Mouse (Mus musculus): ENCODE results near the gene 4930452B06Rik. TPM values are rescaled to one million over a fixed set of nuclear protein-coding genes. Genes with fewer than 3 reads are reported as not detected.
A peak's percentile ranks its signal among the peaks of the same experiment; 100 is the strongest.
"Not testable (repeated sequence)": the region's sequence is repeated elsewhere in the genome, so short reads cannot be mapped to it uniquely, and the experiment has no call there.

Gene 4930452B06Rik
- 4.5 and 5.4 TPM in 2 replicates for polyA plus RNA-seq (2012; rRNA removed)

- peak; percentile 57 to 84 for DNase-seq (ENCODE audit: extremely low spot score in 1 of 2, low spot score in 1 of 2)
Measured at GRCm38 (mm10) chr14:8665636-8666411, at the start of gene 4930452B06Rik. Gene 4930452B06Rik (minus strand): TSS chr14:8666240.

GRCm38 (mm10) chr14:8712674-8713073 lies 46.6 kb upstream of the 4930452B06Rik start:
- no peak for DNase-seq (ENCODE audit: extremely low spot score in 1 of 2, low spot score in 1 of 2)

- DNase-seq (ENCODE audit: extremely low spot score in 1 of 2, low spot score in 1 of 2) = no peak
Measured at GRCm38 (mm10) chr14:8689451-8689850, 23.4 kb upstream of the 4930452B06Rik start.

GRCm38 (mm10) chr14:8688462-8688861 lies 22.4 kb upstream of the 4930452B06Rik start:
- no peak for DNase-seq (ENCODE audit: extremely low spot score in 1 of 2, low spot score in 1 of 2)

GRCm38 (mm10) chr14:8686185-8686584 lies 20.1 kb upstream of the 4930452B06Rik start:
- no peak for DNase-seq (ENCODE audit: extremely low spot score in 1 of 2, low spot score in 1 of 2)

GRCm38 (mm10) chr14:8679896-8680295 lies 13.9 kb upstream of the 4930452B06Rik start:
- no peak for DNase-seq (ENCODE audit: extremely low spot score in 1 of 2, low spot score in 1 of 2)

GRCm38 (mm10) chr14:8660359-8660758 lies 5.7 kb downstream of the 4930452B06Rik start:
- DNase-seq (ENCODE audit: extremely low spot score in 1 of 2, low spot score in 1 of 2) = no peak

GRCm38 (mm10) chr14:8641650-8642279 lies 24.3 kb downstream of the 4930452B06Rik start:
- no peak for DNase-seq (ENCODE audit: extremely low spot score in 1 of 2, low spot score in 1 of 2)

GRCm38 (mm10) chr14:8632211-8632610 lies 33.8 kb downstream of the 4930452B06Rik start:
- DNase-seq (ENCODE audit: extremely low spot score in 1 of 2, low spot score in 1 of 2) = no peak

- DNase-seq (ENCODE audit: extremely low spot score in 1 of 2, low spot score in 1 of 2) = no peak
Measured at GRCm38 (mm10) chr14:8628406-8628805, 37.6 kb downstream of the 4930452B06Rik start.

GRCm38 (mm10) chr14:8627481-8627880 lies 38.6 kb downstream of the 4930452B06Rik start:
- DNase-seq (ENCODE audit: extremely low spot score in 1 of 2, low spot score in 1 of 2) = no peak

GRCm38 (mm10) chr14:8621164-8621563 lies 44.9 kb downstream of the 4930452B06Rik start:
- DNase-seq (ENCODE audit: extremely low spot score in 1 of 2, low spot score in 1 of 2) = no peak

GRCm38 (mm10) chr14:8620580-8620979 lies 45.5 kb downstream of the 4930452B06Rik start:
- no peak for DNase-seq (ENCODE audit: extremely low spot score in 1 of 2, low spot score in 1 of 2)

- DNase-seq (ENCODE audit: extremely low spot score in 1 of 2, low spot score in 1 of 2) = peak in 1 of 2 experiments; percentile 4
Measured at GRCm38 (mm10) chr14:8615636-8616035, 50.4 kb downstream of the 4930452B06Rik start.

- DNase-seq (ENCODE audit: extremely low spot score in 1 of 2, low spot score in 1 of 2) = not testable (repeated sequence)
Measured at GRCm38 (mm10) chr14:8614430-8614829, 51.6 kb downstream of the 4930452B06Rik start.

- DNase-seq (ENCODE audit: extremely low spot score in 1 of 2, low spot score in 1 of 2) = no peak
Measured at GRCm38 (mm10) chr14:8612080-8612479, 54.0 kb downstream of the 4930452B06Rik start.

- no peak for DNase-seq (ENCODE audit: extremely low spot score in 1 of 2, low spot score in 1 of 2)
Measured at GRCm38 (mm10) chr14:8610108-8610507, 55.9 kb downstream of the 4930452B06Rik start.

GRCm38 (mm10) chr14:8608559-8609171 lies 57.4 kb downstream of the 4930452B06Rik start:
- peak in 1 of 2 experiments; percentile 84 for DNase-seq (ENCODE audit: extremely low spot score in 1 of 2, low spot score in 1 of 2)

GRCm38 (mm10) chr14:8604898-8605297 lies 61.1 kb downstream of the 4930452B06Rik start:
- DNase-seq (ENCODE audit: extremely low spot score in 1 of 2, low spot score in 1 of 2) = no peak

- DNase-seq (ENCODE audit: extremely low spot score in 1 of 2, low spot score in 1 of 2) = peak in 1 of 2 experiments; percentile 25
Measured at GRCm38 (mm10) chr14:8585031-8585430, 81.0 kb downstream of the 4930452B06Rik start.

GRCm38 (mm10) chr14:8551006-8551405 lies 115.0 kb downstream of the 4930452B06Rik start:
- not testable (repeated sequence) for DNase-seq (ENCODE audit: extremely low spot score in 1 of 2, low spot score in 1 of 2)

Measured in frontal cortex, adult 2 months (tissue).